Mouse (Mus musculus) embryonic fibroblast, embryonic 13.5 days (primary cell): ENCODE measurements around the gene Mib2. TPM values are rescaled to one million over a fixed set of nuclear protein-coding genes. Genes with fewer than 3 reads are reported as not detected.
"Not testable (repeated sequence)": the region's sequence is repeated elsewhere in the genome, so short reads cannot be mapped to it uniquely, and the experiment has no call there.

Experiments
- H3K27ac ChIP-seq: 2 replicates; pipeline ENCODE4 v1.5.1; 2012; ENCODE audit warnings: low read length, control low read depth, inconsistent platforms; ENCODE audit not compliant: insufficient read depth
- H3K4me1 ChIP-seq: 2 replicates; pipeline ENCODE4 v1.6.1; 2011; ENCODE audit warnings: low read length; ENCODE audit not compliant: control insufficient read depth, insufficient read depth
- H3K4me3 ChIP-seq: 2 replicates; pipeline ENCODE4 v1.5.1; 2011; ENCODE audit warnings: mild to moderate bottlenecking, control low read depth, low read length; ENCODE audit not compliant: insufficient read depth
- CTCF ChIP-seq: IDR thresholded peaks from 2 replicates; pipeline ENCODE4 v1.5.1; 2011; ENCODE audit warnings: mild to moderate bottlenecking, control low read depth, low read length, moderate library complexity, borderline replicate concordance; ENCODE audit not compliant: insufficient read depth
- POLR2A ChIP-seq: IDR thresholded peaks from 2 replicates; pipeline ENCODE4 v1.6.1; 2011; ENCODE audit warnings: low read depth, mild to moderate bottlenecking, control low read depth, low read length, moderate library complexity
- polyA plus RNA-seq: library from polyadenylated mRNA; stranded (reverse); fragments of >200 nt; gene quantifications from 2 replicates; pipeline ENCODE4 v1.2.4, GENCODE M21; 2011; ENCODE audit warnings: low read depth; ENCODE audit not compliant: missing spikeins, insufficient read length

Gene Mib2
- polyA plus RNA-seq, 1 experiment, result 21.1 TPM

- H3K4me1 ChIP-seq, result no peaks in the 10 kb centered on the region
- H3K27ac ChIP-seq, result no peak overlapping the region
- H3K4me3 ChIP-seq, result no peak overlapping the region
- TF ChIP-seq CTCF, result no peak
- no peak for TF ChIP-seq POLR2A
Measured at GRCm38 (mm10) chr4:155675991-155676390, 7.0 kb upstream of the Mib2 start.

- Histone ChIP-seq H3K4me1 (peaks cover 4% of the 10 kb centered on the region; the same call in 1 of the 2 replicates), H3K4me3 (no peak overlapping the region), H3K27ac (no peak overlapping the region)
- no peak for TF ChIP-seq CTCF
- TF ChIP-seq POLR2A, result no peak
Measured at GRCm38 (mm10) chr4:155672082-155672481, 3.1 kb upstream of the Mib2 start.

GRCm38 (mm10) chr4:155670236-155670635 is 1.2 kb upstream of the Mib2 start:
- H3K4me3 ChIP-seq, H3K4me1 ChIP-seq: not testable (repeated sequence)

GRCm38 (mm10) chr4:155669598-155670075 is 639 bp upstream of the Mib2 start:
- H3K4me1 ChIP-seq, result peaks cover 4% of the 10 kb centered on the region; the same call in 1 of the 2 replicates
- no peak for TF ChIP-seq POLR2A
- TF ChIP-seq CTCF, result no peak
- H3K4me3 ChIP-seq, result peak overlapping the region; percentile 37
- H3K27ac ChIP-seq, result no peak overlapping the region

More at GRCm38 (mm10) chr4:155670236-155670635, 1.2 kb upstream of the Mib2 start:
- H3K27ac ChIP-seq, result not testable (repeated sequence)

GRCm38 (mm10) chr4:155666903-155667302 is 2.1 kb downstream of the Mib2 start:
- H3K4me1 ChIP-seq, result peaks cover 4% of the 10 kb centered on the region; the same call in 1 of the 2 replicates
- no peak overlapping the region for H3K27ac ChIP-seq
- no peak overlapping the region for H3K4me3 ChIP-seq
- TF ChIP-seq CTCF (no peak), POLR2A (no peak)

- Histone ChIP-seq H3K4me1 (no peaks in the 10 kb centered on the region), H3K27ac (no peak overlapping the region), H3K4me3 (no peak overlapping the region)
- TF ChIP-seq CTCF (no peak), POLR2A (peak; percentile 21; the same call in 1 of the 2 replicates)
Measured at GRCm38 (mm10) chr4:155660641-155661040, 8.4 kb downstream of the Mib2 start.

- no peak overlapping the region for H3K4me3 ChIP-seq
- no peak overlapping the region for H3K27ac ChIP-seq
- TF ChIP-seq CTCF (no peak), POLR2A (no peak)
- no peaks in the 10 kb centered on the region for H3K4me1 ChIP-seq
Measured at GRCm38 (mm10) chr4:155658961-155659360, 10.0 kb downstream of the Mib2 start.

- no peak overlapping the region for H3K4me3 ChIP-seq
- H3K4me1 ChIP-seq, result no peaks in the 10 kb centered on the region; the same call in none of the 2 replicates
- TF ChIP-seq POLR2A (no peak), CTCF (no peak)
- H3K27ac ChIP-seq, result no peak overlapping the region
Measured at GRCm38 (mm10) chr4:155656214-155656751, 12.7 kb downstream of the Mib2 start.

GRCm38 (mm10) chr4:155654456-155655298 is 14.3 kb downstream of the Mib2 start:
- TF ChIP-seq POLR2A (no peak; the same call in 1 of the 2 replicates), CTCF (no peak)
- Histone ChIP-seq H3K4me1 (no peaks in the 10 kb centered on the region; the same call in none of the 2 replicates), H3K4me3 (peak overlapping the region; percentile 25), H3K27ac (no peak overlapping the region)

GRCm38 (mm10) chr4:155654183-155654455 is 14.9 kb downstream of the Mib2 start:
- TF ChIP-seq POLR2A (no peak), CTCF (no peak)
- peak overlapping the region; percentile 72 for H3K27ac ChIP-seq
- H3K4me1 ChIP-seq, result no peaks in the 10 kb centered on the region; the same call in none of the 2 replicates
- no peak overlapping the region for H3K4me3 ChIP-seq
